Mouse (Mus musculus): ENCODE data around the gene Tekt5. TPM values are rescaled to one million over a fixed set of nuclear protein-coding genes. Genes with fewer than 3 reads are reported as not detected.

The Tekt5 gene
- polyA plus RNA-seq, 1 experiment from 2014 or later: 0.70 TPM

- peak; percentile 35; the same call in 1 of the 2 replicates for ATAC-seq (ENCODE audit: low FRiP score, low TSS enrichment)
- H3K4me3 ChIP-seq (ENCODE audit: low read length): no peak overlapping the region
Observed at GRCm38 (mm10) chr16:10384544-10384943, 10.7 kb downstream of the Tekt5 start.

DNA sequence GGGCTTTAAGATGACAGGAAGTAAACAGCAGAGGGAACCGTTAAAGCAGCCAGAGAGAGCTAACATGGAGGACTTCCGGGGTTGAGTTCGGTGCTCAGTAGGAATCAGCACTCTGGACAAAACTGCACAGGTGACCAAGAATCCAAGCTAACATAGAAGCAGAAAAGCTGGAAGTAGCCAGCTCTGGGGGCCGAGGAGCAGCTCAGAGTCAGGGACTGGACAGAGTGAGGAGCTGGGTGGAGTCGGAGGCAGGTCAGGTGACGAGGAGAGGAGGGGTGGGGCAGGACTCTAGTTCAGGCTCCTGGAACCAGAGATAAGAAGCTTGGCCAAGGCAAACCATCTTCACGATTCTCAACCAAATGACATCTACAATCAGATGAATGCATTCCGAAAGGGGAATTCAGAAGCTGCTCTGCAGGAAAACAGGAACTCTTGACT, 11.2 kb downstream of the Tekt5 start:
- H3K27ac ChIP-seq (ENCODE audit: low read length): no peak overlapping the region; the same call in 1 of the 2 replicates

More at GRCm38 (mm10) chr16:10384544-10384943, 10.7 kb downstream of the Tekt5 start:
- H3K4me1 ChIP-seq (ENCODE audit: insufficient read depth, low read length): no peaks in the 10 kb centered on the region
- H3K36me3 ChIP-seq (ENCODE audit: insufficient read depth, low read length): no peaks in the 10 kb centered on the region
- peak overlapping the region; percentile 40 for H3K4me2 ChIP-seq (replicated peaks; ENCODE audit: low read depth, low read length)
- 68% methylated on average over 3 of the region's 3 CpGs for WGBS
- H3K27ac ChIP-seq (ENCODE audit: low read length): no peak overlapping the region
- H3K9ac ChIP-seq (replicated peaks; ENCODE audit: low read length): no peak overlapping the region
- no peaks in the 10 kb centered on the region for H3K27me3 ChIP-seq (ENCODE audit: insufficient read depth, low read length)
- H3K9me3 ChIP-seq (ENCODE audit: low read length): no peaks in the 10 kb centered on the region

GRCm38 (mm10) chr16:10379531-10379930, 15.8 kb downstream of the Tekt5 start:
- Histone ChIP-seq H3K36me3 (ENCODE audit: insufficient read depth, low read length) (no peaks in the 10 kb centered on the region), H3K4me1 (ENCODE audit: insufficient read depth, low read length) (peaks cover 10% of the 10 kb centered on the region; the same call in 1 of the 2 replicates), H3K9ac (replicated peaks; ENCODE audit: low read length) (no peak overlapping the region), H3K27ac (ENCODE audit: low read length) (no peak overlapping the region), H3K27me3 (ENCODE audit: insufficient read depth, low read length) (no peaks in the 10 kb centered on the region), H3K4me2 (replicated peaks; ENCODE audit: low read depth, low read length) (no peak overlapping the region), H3K9me3 (ENCODE audit: low read length) (no peaks in the 10 kb centered on the region), H3K4me3 (ENCODE audit: low read length) (no peak overlapping the region)
- ATAC-seq (ENCODE audit: low FRiP score, low TSS enrichment): no peak
- 65% methylated on average over 2 of the region's 2 CpGs for WGBS

More for the DNA sequence above, 11.2 kb downstream of the Tekt5 start:
- Histone ChIP-seq H3K4me1 (ENCODE audit: insufficient read depth, low read length) (no peaks in the 10 kb centered on the region), H3K36me3 (ENCODE audit: insufficient read depth, low read length) (no peaks in the 10 kb centered on the region), H3K9me3 (ENCODE audit: low read length) (no peaks in the 10 kb centered on the region), H3K4me3 (ENCODE audit: low read length) (peak overlapping the region; percentile 18), H3K27me3 (ENCODE audit: insufficient read depth, low read length) (no peaks in the 10 kb centered on the region), H3K4me2 (replicated peaks; ENCODE audit: low read depth, low read length) (peak overlapping the region; percentile 40), H3K9ac (replicated peaks; ENCODE audit: low read length) (peak overlapping the region; percentile 40; the same call in 1 of the 2 replicates)
- ATAC-seq (ENCODE audit: low FRiP score, low TSS enrichment): peak; percentile 86; the same call in 1 of the 2 replicates
- 34% methylated on average over 8 of the region's 8 CpGs for WGBS

DNA sequence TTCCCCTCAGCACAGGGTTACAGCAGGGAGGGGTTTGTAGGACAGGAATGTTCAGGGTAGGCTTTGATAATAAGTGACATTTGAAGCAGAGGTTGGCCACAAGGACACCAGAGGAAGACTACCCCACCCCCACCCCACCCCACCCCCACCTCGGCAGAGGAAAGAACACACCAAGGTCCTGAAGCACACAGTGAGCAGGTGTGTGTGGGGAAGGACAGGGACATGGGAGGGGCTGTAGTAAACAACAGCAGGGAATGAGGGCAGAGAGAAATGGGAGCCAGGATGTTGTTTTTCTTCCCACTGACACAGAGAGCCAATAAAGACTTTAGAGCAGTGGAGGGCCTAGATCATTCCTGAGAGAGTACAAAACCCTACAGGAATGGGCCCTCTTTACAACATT, 18.0 kb downstream of the Tekt5 start:
- Histone ChIP-seq H3K9ac (replicated peaks; ENCODE audit: low read length) (no peak overlapping the region), H3K36me3 (ENCODE audit: insufficient read depth, low read length) (no peaks in the 10 kb centered on the region), H3K27ac (ENCODE audit: low read length) (no peak overlapping the region), H3K4me2 (replicated peaks; ENCODE audit: low read depth, low read length) (no peak overlapping the region), H3K27me3 (ENCODE audit: insufficient read depth, low read length) (no peaks in the 10 kb centered on the region), H3K4me3 (ENCODE audit: low read length) (no peak overlapping the region), H3K9me3 (ENCODE audit: low read length) (no peaks in the 10 kb centered on the region), H3K4me1 (ENCODE audit: insufficient read depth, low read length) (peaks cover 10% of the 10 kb centered on the region; the same call in 1 of the 2 replicates)
- no peak for ATAC-seq (ENCODE audit: low FRiP score, low TSS enrichment)
- WGBS: 0% methylated on average over 1 of the region's 1 CpGs

- Histone ChIP-seq H3K9me3 (ENCODE audit: low read length) (no peaks in the 10 kb centered on the region), H3K4me2 (replicated peaks; ENCODE audit: low read depth, low read length) (peak overlapping the region; percentile 47), H3K4me1 (ENCODE audit: insufficient read depth, low read length) (peaks cover 20% of the 10 kb centered on the region), H3K4me3 (ENCODE audit: low read length) (no peak overlapping the region), H3K27ac (ENCODE audit: low read length) (no peak overlapping the region), H3K9ac (replicated peaks; ENCODE audit: low read length) (peak overlapping the region; percentile 46; the same call in 1 of the 2 replicates), H3K27me3 (ENCODE audit: insufficient read depth, low read length) (no peaks in the 10 kb centered on the region), H3K36me3 (ENCODE audit: insufficient read depth, low read length) (no peaks in the 10 kb centered on the region)
- peak; percentile 67; the same call in 1 of the 2 replicates for ATAC-seq (ENCODE audit: low FRiP score, low TSS enrichment)
- 25% methylated on average over 13 of the region's 13 CpGs for WGBS
Observed at GRCm38 (mm10) chr16:10374254-10375011, 20.9 kb downstream of the Tekt5 start.

DNA sequence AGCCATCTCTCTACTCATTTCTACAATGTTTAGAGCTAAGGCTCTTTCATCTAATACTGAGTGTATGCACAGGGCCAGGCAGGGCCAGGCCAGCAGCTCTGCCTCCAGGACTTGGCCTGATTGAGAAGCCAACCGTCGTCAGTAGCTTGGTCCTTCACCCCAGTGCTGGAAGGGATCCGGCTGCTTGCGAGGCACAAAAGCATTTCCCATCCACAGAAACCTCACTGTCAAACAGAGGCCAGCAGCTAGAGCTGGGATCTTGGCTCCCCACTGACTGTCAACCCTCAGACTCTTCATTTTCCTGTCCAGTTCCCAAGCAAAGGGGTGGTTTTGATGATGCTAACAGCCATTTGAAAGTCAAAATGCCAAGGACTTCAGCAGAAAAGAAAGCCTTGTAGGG, 22.9 kb downstream of the Tekt5 start:
- Histone ChIP-seq H3K4me2 (replicated peaks; ENCODE audit: low read depth, low read length) (no peak overlapping the region), H3K9me3 (ENCODE audit: low read length) (no peaks in the 10 kb centered on the region), H3K27me3 (ENCODE audit: insufficient read depth, low read length) (no peaks in the 10 kb centered on the region), H3K36me3 (ENCODE audit: insufficient read depth, low read length) (no peaks in the 10 kb centered on the region), H3K9ac (replicated peaks; ENCODE audit: low read length) (no peak overlapping the region), H3K4me1 (ENCODE audit: insufficient read depth, low read length) (peaks cover 20% of the 10 kb centered on the region), H3K27ac (ENCODE audit: low read length) (no peak overlapping the region), H3K4me3 (ENCODE audit: low read length) (no peak overlapping the region)
- no peak for ATAC-seq (ENCODE audit: low FRiP score, low TSS enrichment)
- WGBS: 76% methylated on average over 4 of the region's 4 CpGs

- no peak overlapping the region for H3K4me2 ChIP-seq (replicated peaks; ENCODE audit: low read depth, low read length)
- no peaks in the 10 kb centered on the region for H3K36me3 ChIP-seq (ENCODE audit: insufficient read depth, low read length)
- 0 out of 2 replicates have a peak overlapping the region, but pooled peaks have one; percentile 1 for H3K9ac ChIP-seq (replicated peaks; ENCODE audit: low read length)
- WGBS: 50% methylated on average over 1 of the region's 1 CpGs
- ATAC-seq (ENCODE audit: low FRiP score, low TSS enrichment): no peak
- peak overlapping the region; percentile 83 for H3K27ac ChIP-seq (ENCODE audit: low read length)
- H3K9me3 ChIP-seq (ENCODE audit: low read length): no peaks in the 10 kb centered on the region
- peaks cover 26% of the 10 kb centered on the region for H3K4me1 ChIP-seq (ENCODE audit: insufficient read depth, low read length)
- H3K27me3 ChIP-seq (ENCODE audit: insufficient read depth, low read length): no peaks in the 10 kb centered on the region
- no peak overlapping the region for H3K4me3 ChIP-seq (ENCODE audit: low read length)
Observed at GRCm38 (mm10) chr16:10369996-10370395, 25.3 kb downstream of the Tekt5 start.

DNA sequence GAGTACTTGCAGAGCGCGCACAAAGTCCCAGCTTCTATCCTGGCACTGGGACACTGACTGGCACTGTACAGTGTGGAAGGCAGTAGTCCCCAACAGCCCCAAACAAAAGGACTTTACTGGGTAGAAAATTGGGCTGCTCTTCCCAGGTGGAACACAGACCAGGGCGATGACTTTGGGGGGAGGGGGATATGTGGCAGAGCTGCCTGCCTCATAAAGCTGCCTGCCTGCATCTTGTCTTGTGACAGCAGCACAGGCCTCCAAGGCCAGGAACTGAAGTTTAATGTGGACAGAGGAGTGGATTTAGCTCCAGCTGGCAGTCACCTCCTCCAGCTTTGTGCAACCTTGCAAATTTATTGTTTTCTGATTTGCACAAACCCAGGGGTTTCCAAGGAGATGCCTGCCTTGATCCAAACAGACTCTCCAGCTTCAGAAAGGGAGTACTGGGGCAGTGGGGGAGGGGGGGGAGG, 25.8 kb downstream of the Tekt5 start:
- Histone ChIP-seq H3K4me3 (ENCODE audit: low read length) (no peak overlapping the region), H3K27me3 (ENCODE audit: insufficient read depth, low read length) (no peaks in the 10 kb centered on the region), H3K4me2 (replicated peaks; ENCODE audit: low read depth, low read length) (no peak overlapping the region), H3K4me1 (ENCODE audit: insufficient read depth, low read length) (peaks cover 25% of the 10 kb centered on the region), H3K9me3 (ENCODE audit: low read length) (no peaks in the 10 kb centered on the region), H3K36me3 (ENCODE audit: insufficient read depth, low read length) (no peaks in the 10 kb centered on the region), H3K27ac (ENCODE audit: low read length) (peak overlapping the region; percentile 41; the same call in 1 of the 2 replicates), H3K9ac (replicated peaks; ENCODE audit: low read length) (no peak overlapping the region)
- WGBS: 58% methylated on average over 3 of the region's 3 CpGs
- peak; percentile 57; the same call in 1 of the 2 replicates for ATAC-seq (ENCODE audit: low FRiP score, low TSS enrichment)

GRCm38 (mm10) chr16:10366240-10367217, 28.8 kb downstream of the Tekt5 start:
- peak; percentile 43 for ATAC-seq (ENCODE audit: low FRiP score, low TSS enrichment)
- H3K9me3 ChIP-seq (ENCODE audit: low read length): no peaks in the 10 kb centered on the region
- no peak overlapping the region for H3K4me2 ChIP-seq (replicated peaks; ENCODE audit: low read depth, low read length)
- no peaks in the 10 kb centered on the region for H3K27me3 ChIP-seq (ENCODE audit: insufficient read depth, low read length)
- H3K4me3 ChIP-seq (ENCODE audit: low read length): no peak overlapping the region
- WGBS: 61% methylated on average over 14 of the region's 14 CpGs
- no peaks in the 10 kb centered on the region for H3K36me3 ChIP-seq (ENCODE audit: insufficient read depth, low read length)
- H3K4me1 ChIP-seq (ENCODE audit: insufficient read depth, low read length): peaks cover 25% of the 10 kb centered on the region
- peak overlapping the region; percentile 11; the same call in 1 of the 2 replicates for H3K9ac ChIP-seq (replicated peaks; ENCODE audit: low read length)
- H3K27ac ChIP-seq (ENCODE audit: low read length): peak overlapping the region; percentile 73

All from kidney, embryonic 16.5 days (tissue).